Mouse (Mus musculus) small intestine, adult 2 months (tissue): ENCODE measurements around the gene Arhgef15. TPM values are rescaled to one million over a fixed set of nuclear protein-coding genes. Genes with fewer than 3 reads are reported as not detected.

Source experiments
- H3K27ac ChIP-seq: fragments of 200-500 bp; 2 replicates; pipeline ENCODE4 v1.5.1; 2012; ENCODE audit warnings: low read depth, low read length, control low read depth, inconsistent platforms; ENCODE audit not compliant: insufficient read depth
- H3K27me3 ChIP-seq: fragments of 200-500 bp; 2 replicates; pipeline ENCODE4 v1.6.1; 2012; ENCODE audit warnings: mild to moderate bottlenecking, moderate library complexity, low read length, inconsistent platforms; ENCODE audit not compliant: control insufficient read depth, insufficient read depth
- H3K36me3 ChIP-seq: fragments of 200-500 bp; 2 replicates; pipeline ENCODE4 v1.6.1; 2012; ENCODE audit warnings: mild to moderate bottlenecking, low read length, control low read depth, inconsistent platforms; ENCODE audit not compliant: control insufficient read depth, insufficient read depth
- H3K4me1 ChIP-seq: fragments of 200-500 bp; 2 replicates; pipeline ENCODE4 v1.6.1; 2012; ENCODE audit warnings: low read length, inconsistent platforms, mixed read lengths; ENCODE audit not compliant: control insufficient read depth, insufficient read depth, insufficient read length
- H3K4me3 ChIP-seq: fragments of 200-500 bp; 2 replicates; pipeline ENCODE4 v1.5.1; 2012; ENCODE audit warnings: low read depth, mild to moderate bottlenecking, control low read depth, inconsistent platforms, low read length, moderate library complexity
- CTCF ChIP-seq: fragments of 200-500 bp; IDR thresholded peaks from 2 replicates; pipeline ENCODE4 v1.5.1; 2012; ENCODE audit warnings: low read depth, mild to moderate bottlenecking, control low read depth, inconsistent platforms, low read length, moderate library complexity, mixed read lengths; ENCODE audit not compliant: insufficient replicate concordance, insufficient read length; ENCODE audit errors: extremely low read depth
- POLR2A ChIP-seq: fragments of 200-500 bp; IDR thresholded peaks from 2 replicates; pipeline ENCODE4 v1.6.1; 2012; ENCODE audit warnings: low read depth, mild to moderate bottlenecking, control low read depth, inconsistent platforms, low read length, moderate library complexity
- WGBS: fragments of 180-500 bp; shearing (Covaris S2); methylation state at CpG from one replicate; pipeline ENCODE4 v1.1.7; 2018; 5-methylcytosine and 5-hydroxymethylcytosine counted together
- polyA plus RNA-seq: library from polyadenylated mRNA; depleted of rRNA; stranded (reverse); fragments of >200 nt; gene quantifications from 2 replicates; pipeline ENCODE4 v1.2.3, GENCODE M21; 2012

The Arhgef15 gene
- polyA plus RNA-seq, 1 experiment: 19.5 TPM

GRCm38 (mm10) chr11:68961596-68961995, 4.3 kb upstream of the Arhgef15 start:
- Histone ChIP-seq H3K27ac (no peak overlapping the region), H3K4me3 (no peak overlapping the region), H3K27me3 (no peaks in the 10 kb centered on the region), H3K4me1 (no peaks in the 10 kb centered on the region), H3K36me3 (no peaks in the 10 kb centered on the region)
- 36% methylated on average over 3 of the region's 3 CpGs for WGBS
- TF ChIP-seq CTCF (no peak), POLR2A (no peak)

DNA sequence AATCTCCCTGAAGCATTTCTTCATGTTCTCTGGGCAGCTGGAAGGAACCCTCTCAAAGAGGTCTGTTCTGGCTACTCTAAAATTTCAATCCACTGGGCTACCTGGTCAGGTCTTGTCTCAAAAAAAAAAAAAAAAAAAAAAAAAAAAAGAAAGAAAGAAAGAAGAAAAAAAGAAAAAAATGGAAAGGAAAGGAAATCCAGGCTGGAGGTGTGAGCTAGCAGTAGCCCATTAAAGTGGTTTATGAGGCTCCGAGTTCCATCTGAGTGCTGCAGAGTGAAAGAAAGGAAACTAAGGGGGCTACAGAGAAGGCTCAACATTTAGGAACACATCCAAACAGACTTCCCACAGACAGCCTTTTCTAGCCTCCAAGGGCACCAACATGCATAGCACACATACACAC, 691 bp upstream of the Arhgef15 start:
- no peaks in the 10 kb centered on the region for H3K36me3 ChIP-seq
- peaks cover 8% of the 10 kb centered on the region for H3K4me1 ChIP-seq
- TF ChIP-seq CTCF: no peak
- no peak for TF ChIP-seq POLR2A
- no peak overlapping the region for H3K4me3 ChIP-seq
- 85% methylated on average over 1 of the region's 1 CpGs for WGBS
- no peak overlapping the region for H3K27ac ChIP-seq
- H3K27me3 ChIP-seq: peaks cover 12% of the 10 kb centered on the region; the same call in 1 of the 2 replicates

GRCm38 (mm10) chr11:68956697-68957096, 583 bp downstream of the Arhgef15 start:
- H3K4me3 ChIP-seq: peak overlapping the region; percentile 56
- peak overlapping the region; percentile 38 for H3K27ac ChIP-seq
- H3K36me3 ChIP-seq: no peaks in the 10 kb centered on the region
- TF ChIP-seq POLR2A (no peak), CTCF (no peak)
- peaks cover 12% of the 10 kb centered on the region; the same call in 1 of the 2 replicates for H3K27me3 ChIP-seq
- WGBS: 54% methylated on average over 13 of the region's 13 CpGs
- peaks cover 8% of the 10 kb centered on the region for H3K4me1 ChIP-seq

- TF ChIP-seq POLR2A (no peak), CTCF (no peak)
- peaks cover 12% of the 10 kb centered on the region; the same call in 1 of the 2 replicates for H3K27me3 ChIP-seq
- no peaks in the 10 kb centered on the region for H3K36me3 ChIP-seq
- 64% methylated on average over 3 of the region's 3 CpGs for WGBS
- peak overlapping the region; percentile 56 for H3K4me3 ChIP-seq
- peak overlapping the region; percentile 35 for H3K27ac ChIP-seq
- peaks cover 8% of the 10 kb centered on the region for H3K4me1 ChIP-seq
These were observed 1.2 kb downstream of the Arhgef15 start for GRCm38 (mm10) chr11:68956107-68956506.

DNA sequence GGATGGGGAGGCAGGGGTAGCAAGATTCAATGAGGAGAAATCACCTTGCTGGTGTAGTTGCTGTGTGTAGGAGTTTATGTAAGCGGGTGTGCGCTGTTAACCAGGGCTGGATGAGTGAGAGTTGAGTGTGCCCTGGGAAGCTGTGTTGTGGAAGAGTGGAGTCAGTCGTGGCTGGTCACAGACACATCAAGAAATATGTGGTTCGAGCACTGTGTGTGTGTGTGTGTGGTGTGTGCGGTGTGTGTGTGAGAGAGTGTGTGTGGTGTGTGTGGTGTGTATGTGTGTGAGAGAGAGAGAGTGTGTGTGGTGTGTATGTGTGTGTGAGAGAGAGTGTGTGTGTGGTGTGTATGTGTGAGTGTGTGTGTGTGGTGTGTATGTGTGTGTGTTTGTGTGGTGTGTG, 1.8 kb downstream of the Arhgef15 start:
- H3K27ac ChIP-seq: peak overlapping the region; percentile 29; the same call in 1 of the 2 replicates
- TF ChIP-seq CTCF (no peak), POLR2A (no peak)
- WGBS: 71% methylated on average over 5 of the region's 5 CpGs
- no peak overlapping the region for H3K4me3 ChIP-seq
- H3K4me1 ChIP-seq: peaks cover 8% of the 10 kb centered on the region
- H3K36me3 ChIP-seq: no peaks in the 10 kb centered on the region
- peaks cover 12% of the 10 kb centered on the region; the same call in 1 of the 2 replicates for H3K27me3 ChIP-seq

DNA sequence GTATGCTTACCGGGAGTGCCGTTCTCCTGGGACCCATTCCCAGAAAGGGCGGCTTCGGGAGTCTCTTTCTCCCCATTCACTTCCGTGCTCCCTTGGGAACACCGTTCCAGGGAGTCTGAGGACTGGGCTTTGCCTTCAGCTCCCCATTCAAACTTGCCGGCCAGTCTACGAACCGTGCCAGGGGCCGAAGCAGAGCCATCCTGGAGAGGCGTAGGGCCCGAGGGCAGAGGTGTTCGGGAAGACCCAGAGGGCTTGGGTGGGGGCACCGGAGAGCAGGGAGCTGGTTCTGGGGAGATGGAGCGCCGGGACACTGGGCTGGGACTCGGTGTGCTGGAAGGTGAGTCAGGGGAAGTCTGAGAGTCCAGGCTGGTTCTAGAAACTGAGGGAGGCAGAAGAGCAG, 2.9 kb downstream of the Arhgef15 start:
- TF ChIP-seq CTCF (no peak), POLR2A (no peak)
- WGBS: 3% methylated on average over 17 of the region's 17 CpGs
- peaks cover 12% of the 10 kb centered on the region; the same call in 1 of the 2 replicates for H3K27me3 ChIP-seq
- peak overlapping the region; percentile 47 for H3K4me3 ChIP-seq
- peaks cover 8% of the 10 kb centered on the region for H3K4me1 ChIP-seq
- H3K27ac ChIP-seq: no peak overlapping the region
- H3K36me3 ChIP-seq: no peaks in the 10 kb centered on the region

DNA sequence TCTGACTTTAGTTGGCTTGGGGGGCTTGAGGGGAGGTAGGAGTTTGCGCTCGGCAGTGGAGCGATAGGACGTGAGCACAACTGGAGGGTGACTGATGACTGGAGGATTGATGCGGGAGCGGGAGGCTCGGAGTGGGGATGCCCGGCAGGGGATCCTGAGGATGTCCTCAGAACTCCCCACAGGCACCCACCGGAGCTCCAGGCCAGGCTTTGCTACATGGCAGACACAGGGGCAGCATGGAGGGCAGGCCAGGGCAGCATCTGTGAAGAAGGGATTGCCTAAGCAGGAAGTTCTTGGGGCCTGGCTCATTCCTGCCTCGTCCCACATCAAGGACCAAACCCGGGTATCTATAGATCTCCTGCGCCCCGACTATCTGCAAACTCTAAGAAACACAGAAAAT, 3.4 kb downstream of the Arhgef15 start:
- WGBS: 21% methylated on average over 13 of the region's 13 CpGs
- H3K4me3 ChIP-seq: peak overlapping the region; percentile 47
- H3K4me1 ChIP-seq: peaks cover 8% of the 10 kb centered on the region
- no peaks in the 10 kb centered on the region for H3K36me3 ChIP-seq
- no peak overlapping the region for H3K27ac ChIP-seq
- TF ChIP-seq POLR2A: no peak
- no peak for TF ChIP-seq CTCF
- H3K27me3 ChIP-seq: peaks cover 12% of the 10 kb centered on the region; the same call in 1 of the 2 replicates
